Mouse (Mus musculus) embryonic stem cell, embryonic (primary cell): ENCODE results near the gene Skida1.

Experiments used
- CTCF ChIA-PET, 4 experiments: fragments of 300-600 bp in 2 of 4; fragments of 350-600 bp in 2 of 4; sonication (Branson Sonifier 250); formaldehyde crosslinking; loops; one replicate each; lab custom pipeline; 2022; ENCODE audit warnings: inconsistent platforms in 2 of 4; lab: Charles Lee
- POLR2A ChIA-PET, 4 experiments: fragments of 300-600 bp in 2 of 4; fragments of 350-600 bp in 2 of 4; sonication (Branson Sonifier 250); formaldehyde crosslinking; loops; one replicate each; lab custom pipeline; 2022; ENCODE audit warnings: antibody characterized with exemption in 4 of 4, inconsistent platforms in 1 of 4; lab: Charles Lee

Gene Skida1

GRCm38 (mm10) chr2:18058146-18058708, 9.4 kb upstream of the Skida1 start:
- ChIA-PET CTCF (interaction anchor here in 2 of 4 experiments (0.6 to 1.2 kb wide), 2 partner anchors 11 to 37 kb away, joined by 3 to 9 read pairs; no protein-coding TSS in a partner anchor), POLR2A (interaction anchor here in 3 of 4 experiments (0.6 to 5.8 kb wide), 31 partner anchors 9 to 136 kb away, joined by 3 to 58 read pairs (median 5); partner anchors contain the start of gene Skida1 (in 2 of the 3))

GRCm38 (mm10) chr2:18057336-18058145, 8.7 kb upstream of the Skida1 start:
- CTCF ChIA-PET: interaction anchor here in 1 of 4 experiments (1.2 kb wide), 1 partner anchor 11 kb away, joined by 3 read pairs; no protein-coding TSS in a partner anchor
- POLR2A ChIA-PET: interaction anchor here in 3 of 4 experiments (0.6 to 5.8 kb wide), 35 partner anchors 8 to 158 kb away, joined by 3 to 58 read pairs (median 5); partner anchors contain the start of gene Skida1 (in 2 of the 3)

GRCm38 (mm10) chr2:18056786-18057255, 8.0 kb upstream of the Skida1 start:
- CTCF ChIA-PET: interaction anchor here in 1 of 4 experiments (1.2 kb wide), 1 partner anchor 10 kb away, joined by 3 read pairs; no protein-coding TSS in a partner anchor
- POLR2A ChIA-PET: interaction anchor here in 3 of 4 experiments (0.8 to 5.8 kb wide), 32 partner anchors 8 to 157 kb away, joined by 3 to 58 read pairs (median 5); partner anchors contain the start of gene Skida1 (in 2 of the 3)

- POLR2A ChIA-PET: interaction anchor here (0.8 to 5.8 kb wide), 26 partner anchors 7 to 157 kb away, joined by 3 to 58 read pairs (median 4); partner anchors contain the start of gene Skida1 (in 1 of the 4)
- CTCF ChIA-PET: no interaction called here
These were observed 7.3 kb upstream of the Skida1 start for GRCm38 (mm10) chr2:18055929-18056785.

GRCm38 (mm10) chr2:18055016-18055928, 6.4 kb upstream of the Skida1 start, which contains the start of gene Mllt10:
TSS of gene Mllt10 (plus strand) at chr2:18055237.
- ChIA-PET CTCF (no interaction called here), POLR2A (interaction anchor here (0.8 to 5.8 kb wide), 15 partner anchors 9 to 119 kb away, joined by 3 to 58 read pairs (median 4); no protein-coding TSS in a partner anchor)

GRCm38 (mm10) chr2:18053951-18054530, 5.2 kb upstream of the Skida1 start:
- POLR2A ChIA-PET: interaction anchor here in 2 of 4 experiments (1.1 to 5.8 kb wide), 6 partner anchors 10 to 25 kb away, joined by 3 to 58 read pairs (median 4); partner anchors contain the start of gene A930004D18Rik (in 1 of the 2)
- CTCF ChIA-PET: interaction anchor here in 1 of 4 experiments (0.6 kb wide), 1 partner anchor 166 kb away, joined by 5 read pairs; no protein-coding TSS in a partner anchor

GRCm38 (mm10) chr2:18053243-18053950, 4.5 kb upstream of the Skida1 start:
- POLR2A ChIA-PET: interaction anchor here in 2 of 4 experiments (1.1 to 5.8 kb wide), 5 partner anchors 10 to 25 kb away, joined by 3 to 58 read pairs (median 5); partner anchors contain the start of gene A930004D18Rik (in 1 of the 2)
- CTCF ChIA-PET: interaction anchor here in 1 of 4 experiments (0.6 kb wide), 1 partner anchor 167 kb away, joined by 5 read pairs; no protein-coding TSS in a partner anchor

- ChIA-PET POLR2A (interaction anchor here in 1 of 4 experiments (2.0 to 5.8 kb wide), 2 partner anchors 16 to 22 kb away, joined by 5 to 58 read pairs; partner anchors contain the start of gene A930004D18Rik), CTCF (no interaction called here)
These were observed 3.7 kb upstream of the Skida1 start for GRCm38 (mm10) chr2:18052581-18052980.

- ChIA-PET POLR2A (interaction anchor here in 2 of 4 experiments (0.8 to 9.3 kb wide), 5 partner anchors 11 to 116 kb away, joined by 3 to 125 read pairs (median 6); no protein-coding TSS in a partner anchor), CTCF (interaction anchor here in 1 of 4 experiments (0.6 kb wide), 1 partner anchor 14 kb away, joined by 3 read pairs; the partner anchor contains the start of gene A930004D18Rik)
These were observed 3.0 kb upstream of the Skida1 start for GRCm38 (mm10) chr2:18051831-18052170.

GRCm38 (mm10) chr2:18051026-18051830, 2.4 kb upstream of the Skida1 start:
- ChIA-PET POLR2A (interaction anchor here (0.6 to 9.3 kb wide), 19 partner anchors 10 to 399 kb away, joined by 3 to 125 read pairs (median 4); no protein-coding TSS in a partner anchor), CTCF (interaction anchor here in 2 of 4 experiments (0.6 kb wide), 2 partner anchors 253 to 645 kb away, joined by 3 to 4 read pairs; no protein-coding TSS in a partner anchor)

GRCm38 (mm10) chr2:18050541-18050985, 1.7 kb upstream of the Skida1 start:
- ChIA-PET CTCF (interaction anchor here in 2 of 4 experiments (0.6 kb wide), 2 partner anchors 252 to 645 kb away, joined by 3 to 4 read pairs; no protein-coding TSS in a partner anchor), POLR2A (interaction anchor here (0.6 to 9.3 kb wide), 17 partner anchors 9 to 399 kb away, joined by 3 to 125 read pairs (median 4); no protein-coding TSS in a partner anchor)

- ChIA-PET POLR2A (interaction anchor here in 3 of 4 experiments (0.7 to 9.3 kb wide), 16 partner anchors 7 to 174 kb away, joined by 3 to 125 read pairs (median 8); no protein-coding TSS in a partner anchor), CTCF (no interaction called here)
These were observed 1.2 kb upstream of the Skida1 start for GRCm38 (mm10) chr2:18050018-18050417.

GRCm38 (mm10) chr2:18049279-18049821, 499 bp upstream of the Skida1 start:
- CTCF ChIA-PET: interaction anchor here in 2 of 4 experiments (0.7 to 1.1 kb wide), 2 partner anchors 21 kb away, joined by 3 to 4 read pairs; no protein-coding TSS in a partner anchor
- POLR2A ChIA-PET: interaction anchor here (0.6 to 9.3 kb wide), 33 partner anchors 8 to 1343 kb away, joined by 3 to 125 read pairs (median 5); partner anchors contain the start of gene A930004D18Rik (in 1 of the 4)
